Mouse (Mus musculus): Measurements from ENCODE around the gene 4930453N24Rik. TPM values are rescaled to one million over a fixed set of nuclear protein-coding genes. Genes with fewer than 3 reads are reported as not detected.

4930453N24Rik gene
- total RNA-seq (2022) = 10 to 100 TPM; 53.7 to 70.8 (median 57.3) TPM

DNA sequence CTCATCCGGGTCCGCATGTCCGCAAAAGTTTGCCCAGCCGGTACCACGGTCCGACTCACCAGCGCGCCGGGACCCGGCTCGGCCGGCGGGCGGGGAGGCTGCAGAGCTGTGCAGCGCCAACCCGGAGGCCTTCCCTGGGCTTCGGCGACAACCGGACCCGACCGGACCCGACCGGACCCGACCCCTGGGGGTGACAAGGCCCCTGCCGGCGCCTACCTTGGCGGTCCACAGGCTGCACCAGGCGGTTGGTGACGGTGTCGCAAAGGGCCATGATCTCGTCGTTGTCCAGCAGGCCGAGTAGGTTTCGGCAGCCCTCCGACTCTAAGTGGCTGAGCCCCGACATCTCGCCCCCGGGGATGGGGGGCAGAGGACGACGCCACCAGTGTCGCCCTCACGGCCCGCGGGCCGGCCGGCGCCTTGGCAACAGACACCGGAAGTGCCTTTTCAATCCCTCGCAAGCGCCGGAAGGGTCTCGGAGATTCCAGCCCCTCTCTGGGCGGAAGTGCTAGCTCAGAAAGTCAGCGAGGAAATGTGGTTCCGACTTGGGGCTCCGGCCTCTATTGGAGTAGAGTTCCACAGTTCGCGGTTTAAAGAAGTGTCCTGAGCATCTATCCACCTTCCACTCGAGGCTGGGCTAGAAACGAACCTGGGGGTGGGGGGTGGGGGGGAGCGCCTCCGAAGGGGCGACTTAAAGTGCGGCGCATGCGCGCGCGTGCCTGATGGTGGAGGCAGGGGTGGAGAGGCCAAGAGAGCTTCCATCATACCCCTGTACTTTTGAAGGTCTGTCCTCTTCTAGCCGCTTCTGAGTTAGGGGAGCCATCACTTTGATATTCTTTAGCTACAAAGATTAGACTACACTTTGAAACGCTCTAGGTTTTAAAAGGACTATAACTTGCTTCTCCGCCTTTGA, at the start of gene 4930453N24Rik:
Gene 4930453N24Rik (minus strand): TSS at position 641 of the 910 bp plus-strand sequence.
- peak; percentile 71 to 77 for DNase-seq (ENCODE audit: low spot score in 2 of 2)

DNA sequence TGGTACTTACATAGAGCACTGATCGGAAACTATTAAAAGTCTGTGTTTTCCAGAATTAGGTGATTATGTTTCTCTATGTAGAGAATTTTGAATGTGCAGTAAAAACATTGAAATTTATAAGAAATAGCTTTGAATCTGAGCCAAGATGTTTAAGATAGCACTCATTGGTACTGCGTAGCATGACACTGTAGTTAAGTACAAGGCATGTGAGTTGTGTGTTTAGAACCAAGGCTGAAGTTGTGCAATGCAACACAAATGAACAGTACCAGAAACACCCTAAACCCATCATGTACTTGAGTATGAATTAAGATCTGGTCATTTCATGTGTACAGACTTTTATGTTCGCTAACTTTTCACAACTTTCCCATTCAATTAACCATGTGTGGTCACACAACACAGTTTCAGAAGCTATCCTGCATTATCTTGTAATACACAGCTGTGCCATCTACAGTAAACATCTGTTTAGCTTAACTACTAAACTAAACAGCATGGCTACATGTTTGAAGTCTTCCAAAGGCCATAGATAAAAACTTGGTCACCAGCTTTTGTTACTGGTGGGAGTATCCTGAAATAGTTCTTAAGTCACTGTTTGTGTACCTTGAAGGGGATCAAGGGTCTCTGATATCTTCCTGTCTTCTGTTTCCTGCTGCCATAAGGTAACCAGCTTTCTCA, 46.3 kb upstream of the 4930453N24Rik start:
- no peak for DNase-seq (ENCODE audit: low spot score in 2 of 2)

DNA sequence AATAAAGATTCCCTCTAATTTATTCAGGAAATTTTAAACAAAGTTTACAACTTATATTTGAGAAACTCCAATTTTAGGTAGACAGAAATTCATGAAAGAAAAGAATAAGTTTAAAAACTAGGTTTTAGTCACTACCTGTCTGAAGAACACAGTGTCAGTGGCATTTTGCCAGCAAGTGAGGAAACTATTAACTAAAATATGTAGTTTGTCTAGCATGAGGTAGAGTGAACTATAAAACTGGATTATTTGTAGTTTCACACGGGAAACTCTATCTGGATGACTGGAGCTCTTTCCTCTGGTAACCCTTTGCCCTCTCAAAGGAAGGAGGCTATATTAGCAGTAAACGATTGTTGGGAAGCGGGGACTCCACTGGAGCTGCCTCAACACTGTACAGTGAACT, 32.1 kb upstream of the 4930453N24Rik start:
- no peak for DNase-seq (ENCODE audit: low spot score in 2 of 2)

DNA sequence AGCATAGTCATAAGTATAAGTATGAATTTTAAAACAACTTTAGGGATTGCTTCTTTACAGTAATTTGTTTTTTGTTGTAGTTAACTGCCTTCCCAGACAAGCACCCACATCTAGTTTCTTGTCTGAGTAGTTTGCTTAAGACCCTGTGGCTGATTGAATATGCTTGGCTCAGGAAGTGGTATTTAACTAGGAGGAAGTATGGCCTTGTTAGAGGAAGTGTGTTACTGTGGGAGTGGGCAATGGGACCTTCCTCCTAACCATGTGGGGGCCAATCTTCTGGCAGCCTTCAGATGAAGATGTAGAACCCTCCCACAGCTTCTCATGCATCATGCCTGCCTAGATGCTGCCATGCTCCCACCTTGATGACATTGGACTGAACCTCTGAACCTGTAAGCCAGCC, 30.7 kb upstream of the 4930453N24Rik start:
- no peak for DNase-seq (ENCODE audit: low spot score in 2 of 2)

DNA sequence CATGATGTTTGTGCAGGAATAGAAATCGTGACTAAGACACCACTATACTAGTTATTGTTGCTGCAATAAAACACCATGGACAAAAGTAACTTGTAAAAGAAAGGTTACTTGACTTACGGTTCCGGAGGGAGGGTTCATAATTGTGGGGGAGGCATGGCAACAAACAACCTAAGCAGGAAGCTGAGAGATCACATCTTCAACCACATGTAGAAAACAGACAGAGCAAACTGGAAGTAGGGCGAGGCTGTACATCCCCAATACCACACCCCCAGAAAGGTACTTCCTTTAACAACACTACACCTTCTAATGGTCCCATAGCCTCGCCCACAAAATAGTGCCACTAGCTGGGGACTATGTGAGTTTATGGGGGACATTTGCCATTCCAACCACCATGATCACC, 29.4 kb upstream of the 4930453N24Rik start:
- no peak for DNase-seq (ENCODE audit: low spot score in 2 of 2)

DNA sequence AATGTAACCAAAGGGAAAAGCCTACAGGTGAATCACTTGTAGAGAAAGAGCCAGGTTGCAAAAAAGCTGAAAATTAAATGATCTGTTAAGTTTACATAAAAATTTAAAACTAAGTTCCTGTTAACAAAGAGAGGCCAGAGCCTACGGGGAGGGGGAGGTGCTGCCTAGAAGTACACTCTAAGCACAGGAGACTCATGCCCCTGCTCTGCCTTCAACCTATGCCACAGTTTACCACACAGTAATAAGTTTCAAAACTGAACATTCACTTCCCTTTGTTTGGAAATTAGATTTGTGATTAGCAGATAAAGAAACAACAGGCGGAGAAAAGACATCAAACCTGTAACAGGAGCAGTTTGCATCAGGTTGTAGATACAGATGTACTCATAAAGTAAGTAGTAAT, 23.8 kb upstream of the 4930453N24Rik start:
- no peak for DNase-seq (ENCODE audit: low spot score in 2 of 2)

DNA sequence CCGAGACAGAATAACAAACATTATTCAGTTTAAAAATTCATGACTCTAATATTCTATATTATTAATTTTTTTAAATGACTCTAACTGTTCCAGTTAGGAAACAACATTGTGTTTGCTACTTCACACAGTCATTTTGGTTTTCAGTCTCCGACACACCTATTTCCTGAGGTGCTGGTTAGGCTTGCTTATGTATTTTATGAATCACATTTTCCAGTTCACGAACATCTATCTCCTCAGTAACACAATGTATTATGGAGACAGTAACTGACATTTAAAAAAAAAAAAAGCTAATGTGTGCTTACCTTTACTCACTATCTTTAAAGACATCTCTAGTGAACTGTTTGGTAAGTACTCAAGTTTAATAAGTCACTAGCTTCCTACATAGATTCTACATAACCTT, 18.7 kb upstream of the 4930453N24Rik start:
- DNase-seq (ENCODE audit: low spot score in 2 of 2) = no peak

DNA sequence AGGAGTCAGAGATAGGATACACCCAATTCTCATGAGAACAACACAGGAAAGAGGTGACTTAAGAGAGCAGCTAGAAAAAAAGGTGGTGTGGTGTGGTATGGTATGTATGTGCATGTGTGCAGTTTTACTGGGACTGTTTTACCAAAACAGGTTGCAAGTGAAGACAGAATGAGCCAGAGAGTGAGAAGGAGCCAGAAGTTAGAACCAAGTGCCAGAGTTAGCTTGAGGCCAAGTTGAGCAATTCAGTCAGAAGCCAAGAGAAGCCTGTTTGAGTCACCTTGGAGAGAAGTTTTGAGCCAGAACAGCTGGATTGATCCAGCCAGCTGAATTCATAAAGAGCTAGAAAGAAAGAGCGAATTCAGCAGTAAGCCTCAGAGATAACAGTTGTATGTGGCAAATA, 4.6 kb upstream of the 4930453N24Rik start:
- no peak for DNase-seq (ENCODE audit: low spot score in 2 of 2)

DNA sequence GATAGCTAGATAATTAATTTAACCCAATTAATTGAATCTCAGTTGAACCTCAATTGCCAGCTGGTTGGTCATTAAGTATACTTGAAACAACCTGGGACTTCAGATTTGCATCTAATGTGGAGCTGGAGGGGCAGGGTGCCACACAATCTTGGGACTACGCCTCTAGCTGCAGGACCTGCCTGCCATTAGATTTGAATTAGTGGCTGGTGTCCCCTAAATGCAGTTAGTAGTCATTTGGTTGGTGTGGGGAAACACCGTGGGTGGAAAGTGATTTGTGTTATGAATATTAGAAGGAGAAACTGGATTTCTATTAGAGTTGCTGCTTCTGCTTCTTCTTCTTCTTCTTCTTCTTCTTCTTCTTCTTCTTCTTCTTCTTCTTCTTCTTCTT, 464 bp upstream of the 4930453N24Rik start:
- DNase-seq (ENCODE audit: low spot score in 2 of 2) = no peak

DNA sequence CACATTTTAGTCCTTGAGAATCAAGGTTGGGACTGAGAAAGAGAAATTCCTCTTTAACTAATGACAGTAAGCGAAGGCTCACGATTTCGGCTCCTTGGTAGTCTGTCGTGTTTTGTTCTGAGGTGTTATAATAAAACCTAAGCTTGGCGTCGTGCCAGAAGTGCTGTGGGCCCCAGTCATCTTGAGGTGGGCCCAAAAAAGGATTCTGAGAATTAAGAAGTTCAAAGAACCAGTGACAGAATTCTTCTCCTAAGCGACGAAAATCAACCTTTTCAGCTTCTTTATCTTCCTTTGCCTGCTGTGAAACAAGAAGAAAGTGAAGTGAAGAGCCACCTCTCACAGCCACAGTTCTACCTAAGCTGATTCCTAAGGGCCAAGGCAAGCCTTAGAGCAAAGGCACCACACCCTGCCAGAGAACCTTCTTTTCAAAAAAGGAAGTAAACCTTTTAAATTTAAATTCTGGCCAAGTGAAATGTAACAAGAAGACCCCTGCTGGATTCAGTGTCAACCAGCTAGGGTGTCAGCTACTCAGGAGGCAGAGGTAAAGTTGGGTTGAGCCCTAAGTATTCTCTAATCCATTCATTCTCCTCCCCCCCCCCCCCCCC, 4.2 kb downstream of the 4930453N24Rik start:
- no peak for DNase-seq (ENCODE audit: low spot score in 2 of 2)

DNA sequence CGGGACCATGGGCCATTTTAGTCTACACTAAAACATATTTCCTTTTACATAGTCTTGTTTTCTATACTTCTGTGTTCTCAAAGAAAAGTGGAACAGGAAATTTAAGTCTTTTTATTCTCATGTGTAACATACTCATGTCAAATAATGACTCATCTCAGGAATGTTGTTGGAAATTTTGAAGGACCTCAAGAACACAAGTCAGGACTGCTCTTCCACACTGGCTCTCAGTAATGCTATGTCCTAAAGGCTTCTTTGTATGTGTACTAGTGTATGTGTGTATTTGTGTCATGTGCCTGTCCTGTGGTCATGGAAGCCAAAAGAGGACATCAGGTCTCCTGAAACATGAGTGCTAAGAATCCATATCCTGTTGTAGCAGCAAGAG, 11.7 kb downstream of the 4930453N24Rik start:
- no peak for DNase-seq (ENCODE audit: low spot score in 2 of 2)

DNA sequence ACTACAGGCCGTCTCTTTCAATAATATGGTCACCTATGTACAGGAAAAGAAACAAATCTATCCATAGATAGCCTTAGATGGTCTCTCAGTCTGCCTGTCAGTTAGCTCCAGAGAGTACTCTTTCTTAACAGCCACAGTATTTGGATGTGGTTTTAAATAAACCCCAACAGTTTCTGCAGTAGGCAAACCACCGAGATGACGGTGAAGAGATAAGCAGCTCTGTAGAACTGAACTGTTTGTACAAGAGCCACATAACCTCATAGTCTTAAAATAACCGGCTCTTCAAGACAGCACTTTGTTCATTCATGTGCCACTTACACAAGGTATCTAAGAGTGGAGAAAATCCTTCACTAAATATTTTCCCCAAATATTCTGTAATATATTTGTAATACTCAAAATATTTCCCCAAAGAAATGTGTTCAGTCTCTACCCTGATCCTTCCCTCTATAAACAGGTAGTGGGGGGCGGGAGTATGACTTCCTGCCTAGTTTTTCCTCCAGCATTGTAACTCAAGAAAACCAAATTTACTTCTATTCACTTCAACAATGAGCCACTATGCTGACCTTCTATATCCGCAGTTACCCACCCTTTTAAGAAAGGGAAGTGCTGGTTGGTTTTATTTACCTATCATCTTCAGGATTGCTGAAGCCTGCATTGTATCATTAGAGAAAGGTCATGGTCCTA, 12.3 kb downstream of the 4930453N24Rik start:
- DNase-seq (ENCODE audit: low spot score in 2 of 2) = no peak

DNA sequence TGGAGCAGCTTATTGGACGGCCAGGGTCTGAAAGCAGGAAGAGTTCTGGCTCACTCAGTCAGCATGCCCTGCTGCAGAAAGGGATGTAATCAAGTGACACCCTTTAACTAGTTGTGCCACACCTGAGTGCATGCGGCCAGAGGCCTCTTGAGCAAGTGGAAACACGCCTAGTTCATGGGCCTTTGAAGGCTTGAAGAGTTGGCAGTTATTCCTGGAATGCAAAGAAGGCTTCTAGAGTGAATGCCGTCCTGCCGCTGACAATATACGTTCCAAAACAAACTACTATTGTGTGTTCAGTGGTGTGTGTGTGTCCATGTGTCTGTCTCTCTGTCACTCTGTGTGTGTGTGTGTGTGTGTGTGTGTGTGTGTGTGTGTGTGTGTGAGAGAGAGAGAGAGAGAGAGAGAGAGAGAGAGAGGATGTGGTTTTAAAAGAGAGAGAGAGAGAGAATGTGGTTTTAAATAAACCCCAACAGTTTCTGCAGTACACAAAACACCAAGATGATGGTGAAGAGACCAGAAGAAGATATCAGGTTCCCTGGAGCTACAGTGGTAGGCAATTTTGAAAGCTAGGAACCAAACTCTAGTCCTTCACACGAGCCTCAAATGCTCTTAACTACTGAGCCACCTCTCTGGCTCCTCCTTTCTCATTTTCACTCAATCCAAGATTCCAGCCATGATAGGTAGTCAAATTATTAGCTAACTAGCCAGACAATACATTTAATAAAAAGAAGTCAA, 13.1 kb downstream of the 4930453N24Rik start:
- no peak for DNase-seq (ENCODE audit: low spot score in 2 of 2)

DNA sequence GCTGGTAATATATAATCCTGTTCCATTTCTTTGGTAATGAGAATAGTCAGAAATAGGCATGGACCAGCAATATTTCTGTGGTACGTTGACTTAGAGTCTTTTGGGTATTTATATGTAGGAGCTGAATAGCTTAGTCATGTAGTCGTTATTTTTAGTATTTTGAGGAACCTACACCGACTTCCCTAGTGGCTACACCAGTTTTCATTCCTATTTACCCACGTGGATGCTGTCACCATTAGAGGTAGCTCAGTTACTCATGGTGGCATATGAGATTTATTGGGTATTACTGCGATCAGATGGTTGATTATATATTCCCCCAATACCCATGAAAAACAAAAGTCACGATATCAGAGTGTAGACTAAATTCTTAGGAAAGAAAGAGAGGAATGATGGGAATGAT, 14.6 kb downstream of the 4930453N24Rik start:
- DNase-seq (ENCODE audit: low spot score in 2 of 2) = no peak

DNA sequence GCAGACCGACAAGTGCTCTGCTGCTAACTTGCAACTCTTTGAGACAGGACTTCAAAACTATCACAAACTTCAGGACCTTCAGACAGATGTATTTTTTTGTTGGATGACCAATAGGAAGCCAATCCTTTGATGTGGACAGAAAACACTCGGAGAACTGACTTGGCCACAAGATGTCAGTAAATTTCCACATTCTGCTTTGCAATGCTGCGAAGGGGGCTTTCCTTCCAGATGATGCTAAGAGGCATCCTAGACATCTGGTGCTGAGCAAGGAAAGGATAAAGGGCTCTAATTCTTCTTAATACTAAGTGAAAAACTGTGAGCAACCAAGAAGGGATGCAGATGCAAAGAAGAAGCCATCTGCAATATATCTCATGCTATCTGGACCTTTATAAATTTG, 16.2 kb downstream of the 4930453N24Rik start:
- no peak for DNase-seq (ENCODE audit: low spot score in 2 of 2)

DNA sequence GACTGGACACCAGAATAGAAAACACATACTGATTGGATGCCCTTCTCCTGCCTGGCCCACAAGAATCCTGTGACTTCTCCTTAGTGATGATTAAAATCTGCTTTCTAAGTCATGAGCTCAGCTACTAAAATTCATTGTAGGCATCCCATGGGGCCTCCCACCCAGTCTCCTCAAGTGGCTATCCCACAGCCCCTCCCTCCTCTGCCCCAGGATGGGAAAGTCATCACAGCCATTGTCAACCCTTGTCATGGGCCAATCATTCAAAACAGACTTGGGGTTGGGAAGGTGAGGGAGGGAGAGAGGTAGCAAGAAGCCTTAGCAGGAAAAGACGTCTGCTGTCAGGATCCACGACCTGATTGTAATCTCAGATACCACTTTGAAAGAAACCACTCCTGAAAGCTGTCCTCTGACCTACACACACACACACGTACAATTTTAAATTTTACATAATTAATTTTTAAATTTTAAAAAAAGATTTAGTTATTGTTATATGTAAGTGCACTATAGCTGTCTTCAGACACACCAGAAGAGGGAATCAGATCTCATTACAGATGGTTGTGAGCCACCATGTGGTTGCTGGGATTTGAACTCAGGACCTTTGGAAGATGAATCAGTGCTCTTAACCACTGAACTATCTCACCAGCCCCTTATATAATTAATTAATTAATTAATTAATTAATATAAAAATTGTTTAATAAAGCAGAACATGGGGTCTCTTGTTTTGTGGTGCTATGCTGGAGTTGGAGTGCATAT, 16.8 kb downstream of the 4930453N24Rik start:
- DNase-seq (ENCODE audit: low spot score in 2 of 2) = no peak

DNA sequence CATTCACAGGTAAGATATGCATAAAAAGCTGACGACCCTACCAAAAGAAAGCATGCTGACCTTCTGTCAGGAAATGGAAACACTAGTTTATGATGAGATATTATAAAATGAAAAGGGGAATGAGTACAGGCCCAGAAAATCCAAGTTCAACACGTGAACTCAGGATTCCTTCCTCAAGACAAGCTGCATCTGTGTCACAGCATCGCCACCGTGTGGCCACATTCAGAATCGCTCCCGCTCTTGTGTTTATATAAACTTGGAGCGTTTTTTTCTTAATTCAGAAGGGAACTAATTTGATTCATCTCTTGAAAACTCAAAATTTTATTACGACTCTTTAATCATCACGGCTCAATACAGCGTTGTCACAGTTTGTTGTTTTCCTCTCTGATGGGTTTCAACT, 22.7 kb downstream of the 4930453N24Rik start:
- DNase-seq (ENCODE audit: low spot score in 2 of 2) = peak; percentile 18 to 36

DNA sequence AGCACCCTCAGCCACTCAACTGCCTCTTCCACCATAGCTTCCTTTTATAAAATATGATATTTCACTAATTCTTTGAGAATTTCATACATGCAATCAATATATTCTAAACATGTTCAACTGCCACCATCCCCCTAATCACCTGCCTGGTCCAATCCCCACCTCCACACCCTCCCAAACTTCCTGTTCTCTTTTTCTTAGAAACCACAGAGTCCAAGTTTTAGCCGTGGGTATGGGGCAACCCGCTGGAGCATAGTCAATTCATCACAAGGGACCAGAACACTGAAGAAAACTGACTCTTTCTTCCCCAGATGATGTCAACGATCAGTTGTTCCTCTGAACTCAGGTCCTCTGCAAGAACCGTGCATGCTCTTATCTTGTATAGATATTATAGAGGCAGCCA, 25.9 kb downstream of the 4930453N24Rik start:
- no peak for DNase-seq (ENCODE audit: low spot score in 2 of 2)

DNA sequence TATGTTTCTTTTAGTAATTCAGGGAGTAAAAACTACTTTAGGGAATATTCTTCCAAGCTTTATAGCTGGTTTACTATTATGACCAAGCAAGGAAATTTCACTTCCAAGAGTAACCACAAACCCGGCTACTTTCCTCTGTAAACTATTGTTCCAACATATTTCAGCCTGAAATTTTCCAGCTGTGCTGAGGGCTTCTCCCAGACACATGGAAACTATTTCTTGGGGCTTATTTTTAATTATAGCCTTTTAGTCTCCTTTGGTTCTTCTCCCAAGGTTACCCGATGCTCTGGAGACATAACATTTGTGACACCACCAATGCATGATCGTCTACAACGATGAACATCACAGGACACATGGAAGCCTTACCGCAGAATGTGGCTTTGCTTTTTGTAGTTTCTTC, 33.7 kb downstream of the 4930453N24Rik start:
- DNase-seq (ENCODE audit: low spot score in 2 of 2) = no peak

DNA sequence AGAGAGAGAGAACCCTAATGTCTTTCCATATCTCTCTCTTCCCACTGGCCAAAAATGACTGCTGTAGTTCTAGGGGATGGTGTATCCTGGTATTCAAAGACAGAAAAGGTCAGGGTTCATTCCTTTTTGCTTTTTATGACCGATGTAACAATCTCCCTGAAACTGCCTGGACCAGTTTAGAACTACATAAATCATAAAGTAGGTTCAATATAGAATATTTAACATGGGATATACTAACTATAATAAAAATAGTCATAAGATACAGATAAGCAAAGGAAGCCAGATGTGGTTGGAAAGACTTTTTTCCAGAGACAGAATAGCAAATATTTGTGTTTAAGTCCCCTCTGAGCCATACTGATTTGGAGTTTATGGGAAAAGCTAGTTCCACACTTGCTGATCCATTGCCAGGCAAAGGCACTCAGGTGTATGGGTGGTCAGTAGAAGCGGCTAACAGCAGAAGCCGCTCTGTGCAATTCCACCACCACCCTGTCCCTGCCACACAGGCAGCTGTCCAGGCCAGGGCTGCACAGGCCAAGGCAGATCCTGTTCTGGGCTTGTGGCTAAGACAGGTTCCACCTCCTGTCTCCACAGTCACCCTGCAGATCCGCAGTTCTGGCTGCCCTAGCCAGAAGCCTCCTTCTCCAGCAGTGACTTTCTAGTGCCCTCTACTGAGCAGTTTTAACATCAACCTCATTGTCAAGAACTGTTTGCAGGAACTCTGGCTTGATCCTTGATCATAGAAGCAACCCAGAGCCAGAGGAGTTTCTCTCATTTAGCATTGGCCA, 47.5 kb downstream of the 4930453N24Rik start:
- DNase-seq (ENCODE audit: low spot score in 2 of 2) = no peak
